Mouse (Mus musculus) Muller cell, postnatal 12 days (primary cell): ENCODE measurements around the gene Gm8334.
"Not testable (repeated sequence)": the region's sequence is repeated elsewhere in the genome, so short reads cannot be mapped to it uniquely, and the experiment has no call there.

Experiments used
- DNase-seq: peaks from one replicate; pipeline ENCODE4 v3.0.0-alpha.2; 2015; ENCODE audit errors: inconsistent ontology term

Gm8334 gene

DNA sequence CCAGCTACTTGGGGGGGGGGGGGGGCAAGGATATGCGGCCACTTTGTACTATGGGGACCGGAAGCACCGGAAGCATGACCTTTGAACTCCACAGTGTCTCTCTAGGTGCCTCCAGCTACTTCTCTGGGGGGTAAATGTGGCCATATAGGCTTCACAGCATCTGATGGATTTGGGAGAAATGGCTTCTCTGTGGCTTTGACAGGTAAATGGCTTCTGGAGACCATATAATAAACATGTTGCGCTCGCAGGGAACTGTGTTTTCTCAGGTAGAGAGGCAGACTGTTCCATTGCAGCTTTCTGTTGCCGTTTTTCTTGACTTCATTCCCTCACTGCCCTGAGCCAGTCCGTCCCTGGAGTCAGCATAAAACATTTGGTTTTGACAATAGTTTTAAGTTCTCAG is at the start of gene Gm8334:
Gene Gm8334 (minus strand): TSS at position 101 of the 400 bp plus-strand sequence.
- DNase-seq = not testable (repeated sequence)

DNA sequence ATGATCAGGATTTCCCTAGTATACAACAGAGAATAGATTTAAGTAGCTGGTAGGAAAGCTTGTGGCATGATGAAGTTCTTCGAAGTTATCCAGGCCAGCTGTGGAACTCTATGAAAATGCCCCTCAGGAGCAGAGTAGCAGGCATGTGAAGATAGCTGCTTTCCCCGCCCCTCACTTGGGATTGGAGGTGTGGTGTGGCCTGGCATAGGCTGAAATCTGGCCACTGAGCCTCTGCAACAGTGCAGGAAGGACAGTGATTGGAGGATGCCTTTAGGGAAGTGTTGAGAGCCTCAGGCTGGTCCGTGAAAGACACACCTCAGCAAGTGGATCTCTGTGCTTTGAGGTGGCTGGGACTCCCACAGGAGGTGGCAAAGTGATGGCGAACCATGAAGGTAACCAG is 48.3 kb upstream of the Gm8334 start, which contains the start of gene Gm15127:
Gene Gm15127 (plus strand): TSS at position 301 of the 400 bp plus-strand sequence.
- DNase-seq = not testable (repeated sequence)
